Mouse (Mus musculus) kidney, embryonic 14.5 days (tissue): ENCODE results near the gene Sgsm1. TPM values are rescaled to one million over a fixed set of nuclear protein-coding genes. Genes with fewer than 3 reads are reported as not detected.

Experiments
- ATAC-seq: fragments of 200-750 bp; cut with Nextera tagmentation; 2 replicates; pipeline ENCODE4 v1.8.0; 2017; ENCODE audit warnings: moderate number of reproducible peaks, mild to moderate bottlenecking, moderate TSS enrichment, moderate library complexity; ENCODE audit not compliant: low FRiP score, low TSS enrichment
- H3K27ac ChIP-seq: fragments of 300-500 bp; sonication (generic); 2 replicates; pipeline ENCODE4 v1.5.1; 2014; ENCODE audit warnings: low read depth, mild to moderate bottlenecking, low read length, moderate library complexity, mixed read lengths
- H3K27me3 ChIP-seq: fragments of 300-500 bp; sonication (generic); 2 replicates; pipeline ENCODE4 v1.6.1; 2014; ENCODE audit warnings: mild to moderate bottlenecking, low read length; ENCODE audit not compliant: control insufficient read depth, insufficient read depth
- H3K36me3 ChIP-seq: fragments of 300-500 bp; sonication (generic); 2 replicates; pipeline ENCODE4 v1.6.1; 2014; ENCODE audit warnings: low read length, mixed read lengths; ENCODE audit not compliant: control insufficient read depth, insufficient read depth
- H3K4me1 ChIP-seq: fragments of 300-500 bp; sonication (generic); 2 replicates; pipeline ENCODE4 v1.6.1; 2014; ENCODE audit warnings: low read length, mixed read lengths; ENCODE audit not compliant: control insufficient read depth, insufficient read depth
- H3K4me2 ChIP-seq: fragments of 300-500 bp; sonication (generic); replicated peaks from 2 replicates; pipeline ENCODE4 v1.6.1; 2014; ENCODE audit warnings: low read depth, mild to moderate bottlenecking, low read length
- H3K4me3 ChIP-seq: fragments of 300-500 bp; sonication (generic); 2 replicates; pipeline ENCODE4 v1.5.1; 2014; ENCODE audit warnings: mild to moderate bottlenecking, low read length
- H3K9ac ChIP-seq: fragments of 300-500 bp; sonication (generic); 2 replicates; pipeline ENCODE4 v1.6.1; 2014; ENCODE audit warnings: low read depth, mild to moderate bottlenecking, low read length, moderate library complexity
- H3K9me3 ChIP-seq: fragments of 300-500 bp; sonication (generic); 2 replicates; pipeline ENCODE4 v1.6.1; 2016; ENCODE audit warnings: low read length; ENCODE audit not compliant: control insufficient read depth
- whole genome bisulfite sequencing: fragments of 180-500 bp; shearing (Covaris S2); extraction: QIAGEN DNeasy Blood & Tissue Kit; methylation state at CpG from one replicate; pipeline ENCODE4 v1.1.7; 2014; 5-methylcytosine and 5-hydroxymethylcytosine counted together
- microRNA-seq: library from miRNA; unstranded; fragments of <30 nt; microRNA quantifications from one replicate; pipeline ENCODE4, GENCODE M21; 2016
- polyA plus RNA-seq: library from polyadenylated mRNA; unstranded; fragments of >200 nt; fragmentation: Nextera tagmentation; extraction: Ambion mirVana; gene quantifications from 2 replicates; pipeline ENCODE4 v1.2.1, GENCODE M21; 2014

Sgsm1 gene
- polyA plus RNA-seq, 1 experiment from 2014 or later: 5.0 TPM

- no peaks in the 10 kb centered on the region for H3K36me3 ChIP-seq
- no peak for ATAC-seq
- H3K9ac ChIP-seq: no peak overlapping the region
- peak overlapping the region; percentile 26; the same call in 1 of the 2 replicates for H3K27ac ChIP-seq
- H3K4me3 ChIP-seq: no peak overlapping the region
- H3K9me3 ChIP-seq: peaks cover 4% of the 10 kb centered on the region; the same call in 1 of the 2 replicates
- WGBS: 46% methylated on average over 8 of the region's 8 CpGs
- H3K4me1 ChIP-seq: no peaks in the 10 kb centered on the region
- no peak overlapping the region for H3K4me2 ChIP-seq
- H3K27me3 ChIP-seq: no peaks in the 10 kb centered on the region
Measured at GRCm38 (mm10) chr5:113199126-113199771, 111.3 kb downstream of the Sgsm1 start.

- Histone ChIP-seq H3K36me3 (no peaks in the 10 kb centered on the region), H3K4me3 (no peak overlapping the region), H3K4me1 (0 out of 2 replicates have a peak, but pooled peaks cover 3% of the 10 kb centered on the region), H3K9ac (no peak overlapping the region), H3K9me3 (no peaks in the 10 kb centered on the region), H3K27me3 (no peaks in the 10 kb centered on the region), H3K4me2 (no peak overlapping the region), H3K27ac (peak overlapping the region; percentile 74)
- 53% methylated on average over 9 of the region's 9 CpGs for WGBS
- no peak for ATAC-seq
Measured at GRCm38 (mm10) chr5:113196916-113197794, 113.4 kb downstream of the Sgsm1 start.

- Histone ChIP-seq H3K4me3 (no peak overlapping the region), H3K36me3 (peaks cover 3% of the 10 kb centered on the region; the same call in 1 of the 2 replicates), H3K4me1 (0 out of 2 replicates have a peak, but pooled peaks cover 3% of the 10 kb centered on the region), H3K9me3 (no peaks in the 10 kb centered on the region), H3K9ac (no peak overlapping the region), H3K4me2 (no peak overlapping the region), H3K27me3 (no peaks in the 10 kb centered on the region), H3K27ac (no peak overlapping the region)
- 90% methylated on average over 6 of the region's 6 CpGs for WGBS
- no peak for ATAC-seq
Measured at GRCm38 (mm10) chr5:113195907-113196306, 114.7 kb downstream of the Sgsm1 start.

- Histone ChIP-seq H3K4me2 (no peak overlapping the region), H3K4me1 (0 out of 2 replicates have a peak, but pooled peaks cover 3% of the 10 kb centered on the region), H3K27ac (no peak overlapping the region), H3K36me3 (peaks cover 4% of the 10 kb centered on the region; the same call in 1 of the 2 replicates), H3K27me3 (no peaks in the 10 kb centered on the region), H3K4me3 (no peak overlapping the region), H3K9ac (no peak overlapping the region), H3K9me3 (no peaks in the 10 kb centered on the region)
- ATAC-seq: no peak
- WGBS: 82% methylated on average over 12 of the region's 12 CpGs
Measured at GRCm38 (mm10) chr5:113195451-113195850, 115.1 kb downstream of the Sgsm1 start.

GRCm38 (mm10) chr5:113193762-113194161, 116.8 kb downstream of the Sgsm1 start:
- no peak overlapping the region for H3K27ac ChIP-seq
- H3K36me3 ChIP-seq: peaks cover 9% of the 10 kb centered on the region; the same call in 1 of the 2 replicates
- no peak for ATAC-seq
- H3K9me3 ChIP-seq: no peaks in the 10 kb centered on the region
- H3K27me3 ChIP-seq: no peaks in the 10 kb centered on the region
- 92% methylated on average over 18 of the region's 18 CpGs for WGBS
- 0 out of 2 replicates have a peak, but pooled peaks cover 3% of the 10 kb centered on the region for H3K4me1 ChIP-seq
- no peak overlapping the region for H3K9ac ChIP-seq
- no peak overlapping the region for H3K4me2 ChIP-seq
- H3K4me3 ChIP-seq: no peak overlapping the region

Small RNAs within 50 kb of the gene (microRNA-seq; reads per million reads assigned to microRNA genes)
- gene Mir7229: not detected
- gene Mir7230: not detected

Other genes with a start within 250 kb of the Sgsm1 start
- gene Crybb2, start 240.7 kb downstream of the Sgsm1 start, polyA plus RNA-seq: not detected in 2 replicates
- gene Crybb3, start 229.2 kb downstream of the Sgsm1 start, polyA plus RNA-seq: 0.47 and 1.8 TPM in 2 replicates
- 3.9 and 5.4 TPM in 2 replicates for gene 2900026A02Rik, start 89.5 kb downstream of the Sgsm1 start, polyA plus RNA-seq
- 0.15 and 0.31 TPM in 2 replicates for gene Tmem211, start 83.9 kb downstream of the Sgsm1 start, polyA plus RNA-seq
- not detected in 2 replicates for gene Aym1, start 46.5 kb upstream of the Sgsm1 start, polyA plus RNA-seq
- gene Wscd2, start 179.5 kb upstream of the Sgsm1 start, polyA plus RNA-seq: 2.5 and 3.7 TPM in 2 replicates